Mouse (Mus musculus) frontal cortex, postnatal 14 days (tissue): Measurements from ENCODE around the gene Cdc37l1.
"Not testable (repeated sequence)": the region's sequence is repeated elsewhere in the genome, so short reads cannot be mapped to it uniquely, and the experiment has no call there.

ENCODE experiments used
- DNase-seq, 2 experiments: peaks; one replicate each; pipeline ENCODE4 v3.0.0; 2022; ENCODE audit warnings: low spot score in 2 of 2

The Cdc37l1 gene

DNA sequence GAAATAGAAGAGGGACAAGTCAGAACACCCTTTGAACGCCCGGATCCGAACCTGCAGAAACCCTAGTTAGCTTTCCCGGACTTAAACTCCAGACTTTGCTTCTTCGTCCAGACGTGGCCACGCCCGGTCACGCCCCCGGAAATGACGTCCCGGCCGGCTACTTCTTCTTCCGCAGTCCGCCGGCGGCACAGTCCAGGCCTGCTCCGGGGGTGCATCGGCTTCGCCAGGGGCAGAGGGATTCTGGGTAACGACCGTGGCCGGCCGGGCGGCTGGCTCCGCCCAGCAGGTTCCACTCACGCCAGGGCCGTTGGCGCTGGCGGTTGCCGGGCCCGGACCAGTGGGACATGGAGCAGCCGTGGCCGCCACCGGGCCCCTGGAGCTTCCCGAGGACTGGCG lies at the start of gene Cdc37l1:
Cdc37l1 (plus strand) TSS at position 159 of the 396 bp plus-strand sequence.
- DNase-seq, result peak; percentile 91 to 95

- no peak for DNase-seq
These were observed 48.9 kb upstream of the Cdc37l1 start for GRCm38 (mm10) chr19:28941271-28941670.

- no peak for DNase-seq
These were observed 43.4 kb upstream of the Cdc37l1 start for GRCm38 (mm10) chr19:28946782-28947181.

GRCm38 (mm10) chr19:28947311-28947710 lies 42.8 kb upstream of the Cdc37l1 start:
- DNase-seq, result no peak

- no peak for DNase-seq
These were observed 38.9 kb upstream of the Cdc37l1 start for GRCm38 (mm10) chr19:28951251-28951650.

DNA sequence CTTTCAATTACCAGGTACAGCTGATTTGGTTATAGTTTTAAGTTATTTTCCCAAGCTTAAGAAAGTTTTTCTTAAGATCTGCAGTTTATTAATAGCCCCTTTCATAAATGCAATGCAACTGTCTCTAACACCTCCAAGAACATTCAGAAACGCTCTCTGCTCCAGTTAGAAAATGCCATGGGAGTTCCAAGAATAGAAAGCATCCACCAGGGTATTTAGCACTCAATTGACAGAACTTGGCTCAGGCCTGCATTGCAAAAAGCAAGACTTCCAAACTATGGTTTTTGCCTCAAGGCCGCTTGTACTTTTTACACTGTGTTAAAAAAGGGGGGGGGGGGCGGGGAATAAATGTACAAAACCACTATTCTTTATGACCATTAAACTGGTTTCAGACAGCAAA lies 27.0 kb upstream of the Cdc37l1 start:
- DNase-seq, result no peak

GRCm38 (mm10) chr19:28963513-28963841 lies 26.7 kb upstream of the Cdc37l1 start:
- no peak for DNase-seq

DNA sequence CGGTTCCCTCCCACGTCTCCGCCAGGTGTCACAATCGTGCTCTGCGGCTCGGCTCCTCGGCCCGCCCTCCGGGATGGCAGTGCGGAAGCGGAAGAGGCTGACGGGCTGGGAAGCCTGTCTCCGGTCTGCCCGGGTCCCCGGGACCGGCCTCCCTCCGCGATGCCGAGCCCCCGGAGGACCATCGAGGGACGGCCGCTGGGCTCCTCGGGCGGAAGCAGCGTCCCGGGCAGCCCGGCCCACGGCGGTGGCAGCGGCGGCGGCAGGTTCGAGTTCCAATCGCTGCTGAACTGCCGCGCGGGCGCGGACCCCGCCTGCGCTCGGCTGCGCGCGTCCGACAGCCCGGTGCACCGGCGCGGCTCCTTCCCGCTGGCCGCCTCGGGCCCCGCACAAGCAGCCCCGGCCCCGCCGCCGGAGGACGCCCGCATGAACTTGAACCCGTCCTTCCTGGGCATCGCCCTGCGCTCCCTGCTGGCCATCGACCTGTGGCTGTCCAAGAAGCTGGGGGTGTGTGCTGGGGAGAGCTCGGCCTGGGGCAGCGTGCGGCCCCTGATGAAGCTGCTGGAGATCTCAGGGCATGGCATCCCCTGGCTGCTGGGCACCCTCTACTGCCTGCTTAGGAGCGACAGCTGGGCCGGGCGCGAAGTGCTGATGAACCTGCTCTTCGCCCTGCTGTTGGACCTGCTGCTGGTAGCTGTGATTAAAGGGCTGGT lies 26.2 kb upstream of the Cdc37l1 start, which contains the start of gene Plpp6:
Plpp6 (plus strand) TSS at position 112 of the 710 bp plus-strand sequence.
- peak; percentile 65 to 79 for DNase-seq

DNA sequence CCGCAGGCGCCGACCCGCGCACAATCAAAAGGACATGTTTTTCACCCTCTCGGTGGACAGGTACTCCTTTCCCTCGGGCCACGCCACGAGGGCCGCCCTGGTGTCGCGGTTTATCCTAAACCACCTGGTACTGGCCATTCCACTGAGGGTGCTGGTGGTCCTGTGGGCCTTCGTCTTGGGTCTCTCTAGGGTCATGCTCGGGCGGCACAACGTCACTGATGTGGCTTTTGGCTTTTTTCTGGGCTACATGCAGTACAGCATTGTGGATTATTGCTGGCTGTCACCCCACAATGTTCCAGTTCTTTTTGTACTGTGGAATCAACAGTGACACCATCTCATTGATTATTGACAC lies 25.6 kb upstream of the Cdc37l1 start:
- DNase-seq, result no peak

- peak; percentile 16 to 20 for DNase-seq
These were observed 22.5 kb upstream of the Cdc37l1 start, which contains the start of gene 4430402I18Rik for GRCm38 (mm10) chr19:28967652-28968051. Gene 4430402I18Rik (minus strand): TSS chr19:28967800.

DNA sequence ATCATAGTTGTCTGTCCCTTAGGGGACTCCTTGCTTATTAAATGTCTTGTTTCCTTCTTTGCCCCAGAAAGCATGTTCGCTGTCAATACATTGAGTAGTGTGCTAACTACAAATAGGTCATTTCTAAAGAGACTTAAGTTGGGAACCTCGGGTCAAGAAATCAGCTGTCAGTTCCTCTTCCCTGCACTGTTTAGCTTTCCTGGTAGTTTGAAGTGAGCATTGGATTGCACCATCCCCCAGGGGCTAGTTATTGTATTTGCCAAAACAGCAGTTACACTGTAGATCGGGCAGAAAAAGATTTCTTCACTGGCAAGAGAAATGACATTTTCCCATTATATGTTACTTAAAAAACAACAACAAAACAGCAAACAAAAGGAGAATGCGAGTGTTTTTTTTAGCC lies 22.0 kb upstream of the Cdc37l1 start:
- DNase-seq, result no peak

DNA sequence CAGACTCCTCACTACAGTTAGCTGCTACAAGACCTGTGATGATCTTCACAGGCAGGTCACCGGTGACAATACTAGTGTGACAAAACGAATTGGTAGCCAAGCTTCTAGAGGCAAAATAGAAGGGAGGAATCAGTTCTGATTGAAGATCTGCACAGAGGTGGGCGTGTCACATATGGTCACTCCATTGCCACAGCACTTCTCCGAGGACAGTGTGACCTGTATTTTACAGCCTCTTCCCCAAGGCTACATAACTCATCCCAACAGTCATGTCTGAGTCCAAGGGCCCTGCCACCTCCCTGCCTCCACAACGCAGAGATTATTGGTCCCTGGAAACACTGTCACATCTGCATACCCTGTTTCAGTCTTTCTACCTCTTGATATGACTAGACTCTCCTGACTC lies 20.9 kb upstream of the Cdc37l1 start:
- DNase-seq, result no peak

- no peak for DNase-seq
These were observed 19.9 kb upstream of the Cdc37l1 start for GRCm38 (mm10) chr19:28970251-28970650.

DNA sequence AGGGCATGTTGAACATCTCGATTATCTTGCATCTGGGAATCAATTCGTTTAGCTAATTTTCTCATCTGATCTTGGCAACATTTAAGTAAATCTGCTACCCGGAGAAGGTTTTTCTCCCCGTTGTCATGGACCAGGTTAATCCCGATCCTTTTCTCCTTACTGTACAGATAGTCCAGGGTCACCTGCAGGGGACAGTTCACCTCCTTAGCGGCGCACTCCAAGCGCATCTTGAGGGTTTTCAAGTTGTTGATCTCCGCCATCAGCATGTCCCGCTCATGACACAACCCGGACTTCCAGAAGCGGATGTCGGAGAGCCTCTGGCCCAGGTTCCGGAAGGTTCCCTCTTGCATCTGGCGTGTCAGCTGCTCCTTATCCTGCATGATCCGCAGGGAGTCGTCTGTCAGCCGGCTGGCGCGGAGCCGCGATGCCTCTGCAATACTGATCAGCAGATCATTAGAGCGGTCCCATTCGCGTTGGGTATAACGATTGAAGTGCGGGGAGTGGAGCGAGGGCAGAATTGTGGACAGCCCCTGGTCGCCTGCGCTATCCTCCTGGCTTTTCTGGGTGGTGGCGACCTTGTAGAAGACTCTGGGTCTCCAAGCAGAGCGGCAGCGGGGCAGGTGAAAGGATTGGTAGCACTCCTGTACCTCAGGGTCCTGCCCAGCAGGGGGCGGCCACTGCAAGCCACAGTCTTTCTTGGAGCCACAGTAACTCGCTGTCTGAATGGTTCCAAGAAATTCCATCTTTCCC lies 15.1 kb upstream of the Cdc37l1 start:
- DNase-seq, result peak; percentile 33 to 76

DNA sequence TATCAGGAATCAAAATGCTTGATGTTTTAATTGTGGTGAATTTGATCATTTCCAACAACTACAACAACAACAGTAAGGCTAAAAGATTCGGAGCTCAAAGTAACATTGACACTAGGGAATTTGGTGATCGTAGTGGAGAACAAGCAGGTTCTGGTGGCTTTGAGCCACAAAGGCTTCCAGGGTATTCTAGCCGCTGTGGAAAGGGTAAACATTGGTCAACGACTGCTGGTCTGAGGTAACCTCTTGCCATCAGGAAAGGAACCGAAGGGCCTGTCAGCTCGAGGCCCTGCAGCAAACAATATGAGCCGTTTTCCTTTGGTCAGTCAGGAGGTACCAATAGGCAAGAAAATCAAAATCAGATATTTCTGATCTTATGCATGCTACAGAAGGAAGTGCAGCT lies 7.5 kb upstream of the Cdc37l1 start:
- no peak for DNase-seq

DNA sequence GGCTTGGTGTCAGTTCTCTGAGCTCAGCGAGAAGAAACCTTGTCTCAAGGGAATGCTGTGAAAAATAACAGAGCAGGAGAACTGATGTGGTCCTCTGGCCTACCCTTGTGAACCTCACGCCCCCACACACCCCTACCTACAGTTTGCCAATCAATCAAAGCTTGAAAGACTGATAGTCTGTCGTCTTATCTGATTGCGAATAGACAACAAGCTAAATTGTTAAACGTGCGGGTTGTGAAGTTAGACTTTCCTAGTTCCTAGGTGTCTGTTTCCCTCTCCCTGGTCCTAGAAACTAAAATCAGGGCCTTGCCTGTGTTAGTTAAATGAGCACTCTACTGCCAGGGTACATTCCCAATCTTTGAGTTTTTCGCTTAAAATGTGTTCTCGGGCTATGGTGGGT lies 637 bp upstream of the Cdc37l1 start:
- DNase-seq, result no peak

DNA sequence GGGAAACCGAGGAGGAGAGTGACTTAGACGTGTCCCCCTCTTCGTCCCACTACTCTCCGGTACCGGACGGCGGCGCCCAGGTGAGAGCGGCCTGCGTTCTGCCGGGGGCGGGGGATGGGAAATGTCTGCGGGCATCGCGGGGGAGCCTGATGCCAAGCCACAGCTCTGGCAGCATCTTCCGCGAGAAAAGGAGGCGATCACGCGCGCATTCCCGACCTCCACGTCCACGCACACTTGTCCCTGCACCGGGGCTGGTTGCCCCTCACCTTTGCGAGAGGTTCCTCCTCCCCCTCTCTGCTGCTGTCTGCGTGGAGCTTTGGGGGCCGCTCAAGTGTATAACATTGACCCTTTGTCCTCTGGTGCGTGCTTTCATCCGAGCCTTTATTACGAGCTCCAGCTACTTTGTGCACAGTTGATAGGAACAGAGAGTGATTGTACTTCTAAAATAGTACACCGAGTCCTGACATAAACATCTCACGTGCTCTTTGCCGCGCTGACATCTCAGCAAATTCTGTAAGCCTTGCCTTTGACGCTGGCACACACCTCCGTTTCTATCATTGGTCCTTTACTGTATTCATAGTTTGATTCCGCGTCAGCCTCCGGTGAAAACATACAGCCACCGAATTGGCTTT lies 554 bp downstream of the Cdc37l1 start:
- peak; percentile 17 to 19 for DNase-seq

DNA sequence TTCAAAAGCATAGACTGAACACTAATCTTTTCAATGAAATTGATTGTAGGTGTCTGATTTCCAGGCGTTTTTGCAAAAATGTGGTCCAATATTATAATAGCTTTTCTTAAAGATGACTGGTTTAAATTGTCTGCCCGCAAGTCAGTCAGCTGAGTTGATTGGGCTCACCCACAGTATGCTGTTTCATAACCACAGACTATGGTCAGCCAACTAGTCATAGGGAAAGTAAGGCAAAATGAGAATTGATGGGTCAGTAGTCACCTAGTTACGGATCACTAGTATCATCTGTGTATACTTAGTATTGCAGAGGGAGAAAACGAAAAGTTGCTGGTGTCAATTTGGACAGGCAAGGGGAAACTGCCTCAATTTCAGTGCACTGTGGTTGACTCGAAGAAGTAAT lies 1.2 kb downstream of the Cdc37l1 start:
- DNase-seq, result no peak

DNA sequence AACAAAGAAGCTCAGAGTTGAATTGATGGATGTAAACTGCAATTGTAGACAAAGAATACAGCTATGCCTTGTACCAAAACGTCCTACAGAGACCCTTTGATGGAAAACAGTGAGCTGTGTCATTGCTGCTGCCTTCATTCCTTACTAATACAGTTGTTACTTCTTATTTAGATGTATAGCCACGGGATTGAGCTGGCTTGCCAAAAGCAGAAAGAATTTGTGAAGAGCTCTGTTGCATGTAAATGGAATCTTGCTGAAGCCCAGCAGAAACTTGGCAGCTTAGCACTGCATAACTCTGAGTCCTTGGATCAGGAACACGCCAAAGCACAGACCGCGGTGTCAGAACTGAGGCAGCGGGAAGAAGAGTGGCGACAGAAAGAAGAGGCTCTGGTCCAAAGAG lies 4.7 kb downstream of the Cdc37l1 start:
- DNase-seq, result peak; percentile 11 to 22

DNA sequence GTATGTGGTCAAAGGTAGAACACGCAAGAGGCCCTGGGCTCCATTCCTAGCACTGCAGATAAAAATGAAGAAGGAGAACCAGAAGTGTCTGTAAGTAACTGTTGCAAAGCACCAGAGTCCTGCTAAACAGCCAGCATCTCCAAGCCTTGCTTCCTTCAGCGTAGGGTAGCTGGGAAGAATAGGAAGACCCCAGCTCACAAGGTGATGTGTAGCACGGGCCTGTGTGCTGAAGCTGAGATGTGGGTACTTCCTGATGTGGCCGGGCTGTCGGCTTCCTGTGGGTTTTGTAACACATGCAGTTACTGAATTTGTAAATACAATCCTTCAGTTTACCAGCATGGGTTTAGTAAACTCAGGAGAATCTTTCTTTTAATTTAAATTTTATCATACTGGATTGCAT lies 5.2 kb downstream of the Cdc37l1 start:
- DNase-seq, result no peak

- no peak for DNase-seq
These were observed 8.0 kb downstream of the Cdc37l1 start for GRCm38 (mm10) chr19:28997976-28998630.

DNA sequence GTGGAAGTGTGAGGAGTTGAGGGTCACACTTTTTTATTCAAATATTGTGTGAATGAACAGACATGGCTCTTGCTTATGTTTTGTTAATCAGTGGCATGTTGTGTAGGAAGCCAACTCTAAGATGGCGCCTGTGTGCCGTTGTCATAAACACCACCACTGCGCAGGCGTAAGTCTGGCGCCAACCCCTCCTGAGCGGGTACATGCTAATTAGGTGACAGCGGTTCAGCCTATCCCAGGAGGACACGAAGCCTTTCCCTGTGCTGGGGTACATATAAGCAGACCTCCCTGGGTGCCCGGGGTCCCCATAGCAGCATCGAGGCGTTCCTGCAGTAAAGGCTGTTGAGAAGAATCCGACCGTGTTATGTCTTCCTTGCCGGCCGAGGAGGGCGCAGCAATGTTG lies 10.2 kb downstream of the Cdc37l1 start:
- DNase-seq, result not testable (repeated sequence)
